ENCODE assay signal across 18 mouse cellular contexts in genomic region chr9:50416677-50417076, GRCm38 (mm10).
A peak's percentile ranks its signal among the peaks of the same experiment; 100 is the strongest.
DNase-seq lines count a peak whose midpoint lies in the region; ATAC-seq lines count a peak whose summit lies in the region.
"Had no signal": no experiment of that assay in that cellular context is flagged by ENCODE, and none has a peak within 500 bp of the region (broad histone marks: within the 10 kb centered on the region; RNA-seq: fewer than 3 reads in every experiment).

No protein-coding gene starts in this region.

- 77% methylated on average over 3 of the region's 3 CpGs for WGBS in hindbrain, embryonic 11.5 days

- no peaks in the 10 kb centered on the region for H3K36me3 ChIP-seq in hindbrain, embryonic 11.5 days (ENCODE audit: control insufficient read depth, insufficient read depth, low read length)
- H3K36me3 ChIP-seq: embryonic facial prominence, embryonic 13.5 days; limb, embryonic 10.5 days; stomach, embryonic 15.5 days had no signal

- H3K4me1 ChIP-seq in hindbrain, embryonic 11.5 days (replicated peaks; ENCODE audit: control insufficient read depth, insufficient read depth, low read length), result no peaks in the 10 kb centered on the region
- H3K4me1 ChIP-seq: stomach, embryonic 15.5 days had no signal

- no peak overlapping the region for H3K4me2 ChIP-seq in hindbrain, embryonic 11.5 days (replicated peaks; ENCODE audit: low read depth, low read length)
- H3K4me2 ChIP-seq: embryonic facial prominence, embryonic 13.5 days; stomach, embryonic 15.5 days had no signal

- no peaks in the 10 kb centered on the region for H3K27me3 ChIP-seq in hindbrain, embryonic 11.5 days (ENCODE audit: control insufficient read depth, insufficient read depth, low read length)
- H3K27me3 ChIP-seq: embryonic facial prominence, embryonic 13.5 days; stomach, embryonic 15.5 days had no signal

- no peak overlapping the region for H3K27ac ChIP-seq in hindbrain, embryonic 11.5 days (ENCODE audit: low read depth, low read length)
- H3K27ac ChIP-seq: embryonic facial prominence, embryonic 13.5 days; hindbrain, postnatal 0 days; limb, embryonic 10.5 days; liver, embryonic 14.5 days; stomach, embryonic 15.5 days had no signal

- ATAC-seq in common myeloid progenitor, adult 5-6 weeks (replicated peaks; ENCODE audit: low read depth, poor library complexity, severe bottlenecking), result peak; percentile 83
- ATAC-seq in monocyte, adult 5-6 weeks (replicated peaks; ENCODE audit: insufficient number of reproducible peaks, low FRiP score, low TSS enrichment, poor library complexity, severe bottlenecking), result 0 out of 2 replicates have a peak, but pooled peaks have one; percentile 31
- ATAC-seq in hindbrain, embryonic 11.5 days (ENCODE audit: low FRiP score), result no peak
- ATAC-seq: hindbrain, postnatal 0 days had no signal

- DNase-seq in kidney, postnatal 14 days, result peak; percentile 23
- no peak for DNase-seq in kidney, adult 18-20 months
- DNase-seq in hindbrain, embryonic 11.5 days (ENCODE audit: low spot score), result no peak
- DNase-seq in spleen, postnatal 36 days (ENCODE audit: low spot score in 2 of 2), result no peak
- DNase-seq in urinary bladder, postnatal 36 days (ENCODE audit: low spot score in 2 of 2), result no peak
- DNase-seq: adrenal gland, postnatal 25 days; cerebellum, postnatal 25 days; heart, adult 18-20 months; heart, postnatal 14 days; lung, postnatal 4 days; retina, postnatal 1 day had no signal

- H3K9me3 ChIP-seq in hindbrain, embryonic 11.5 days (ENCODE audit: control insufficient read depth, low read length), result no peaks in the 10 kb centered on the region
- H3K9me3 ChIP-seq: embryonic facial prominence, embryonic 13.5 days; limb, embryonic 10.5 days; stomach, embryonic 15.5 days had no signal

- no peak overlapping the region for H3K4me3 ChIP-seq in hindbrain, embryonic 11.5 days (ENCODE audit: low read depth, low read length)
- H3K4me3 ChIP-seq: embryonic facial prominence, embryonic 13.5 days; limb, embryonic 10.5 days; stomach, embryonic 15.5 days had no signal

- H3K9ac ChIP-seq in hindbrain, embryonic 11.5 days (ENCODE audit: low read depth, low read length), result no peak overlapping the region
- H3K9ac ChIP-seq: embryonic facial prominence, embryonic 13.5 days; liver, embryonic 14.5 days; stomach, embryonic 15.5 days had no signal
